Mouse (Mus musculus) Patski (cell line): Measurements from ENCODE around the gene G6pc3. TPM values are rescaled to one million over a fixed set of nuclear protein-coding genes. Genes with fewer than 3 reads are reported as not detected.

Experiments
- ATAC-seq: fragments of 100-300 bp; one replicate; pipeline ENCODE4 v1.8.0; 2021
- CTCF ChIA-PET: fragments of 350-600 bp; sonication (Branson Sonifier 250); formaldehyde crosslinking; loops from one replicate; lab custom pipeline; 2022; ENCODE audit warnings: inconsistent platforms; lab: Charles Lee
- POLR2A ChIA-PET: fragments of 350-600 bp; sonication (Branson Sonifier 250); formaldehyde crosslinking; loops from one replicate; lab custom pipeline; 2022; ENCODE audit warnings: antibody characterized with exemption, inconsistent platforms; lab: Charles Lee
- DNase-seq: peaks from one replicate; pipeline ENCODE4 v3.0.0-alpha.2; 2011; ENCODE audit warnings: low read depth, low spot score
- H3K27me3 ChIP-seq: fragments of 371-371 bp; one replicate; pipeline ENCODE4 v1.5.1; 2021
- CTCF ChIP-seq: fragments of 100-300 bp; IDR thresholded peaks from one replicate; pipeline ENCODE4 v1.5.1; 2021
- in situ Hi-C: fragments of 300-500 bp; cut with MboI; formaldehyde crosslinking; loops from 3 replicates; pipeline ENCODE4 v1.11.1; 2018; ENCODE audit warnings: low pct_unique_long_range_greater_than_20kb, mixed read lengths
- polyA plus RNA-seq: library from polyadenylated mRNA; unstranded; gene quantifications from one replicate; pipeline ENCODE4 v1.2.3, GENCODE M21; 2021

The G6pc3 gene
- polyA plus RNA-seq, 1 experiment from 2014 or later: 110 TPM

DNA sequence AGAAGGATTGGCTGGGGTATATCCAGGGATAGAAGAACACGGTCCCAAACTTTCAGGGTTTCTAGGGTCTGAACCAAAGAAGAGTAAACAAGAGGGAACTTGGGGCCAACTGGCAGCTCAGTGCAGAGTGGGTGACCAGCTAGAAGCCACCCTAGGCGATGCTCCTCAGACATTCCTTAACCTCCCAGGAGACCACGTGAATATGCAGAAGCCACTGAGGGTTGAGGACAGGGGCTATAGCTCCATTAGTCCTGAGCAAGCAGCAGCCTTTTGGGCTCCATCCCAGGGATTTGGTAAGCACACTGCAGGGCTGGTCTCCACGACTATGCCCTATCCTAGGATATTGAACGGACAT lies 27.4 kb downstream of the G6pc3 start:
- CTCF ChIA-PET: interaction anchor here (0.8 kb wide), 1 partner anchor 248 kb away, joined by 3 read pairs; no protein-coding TSS in a partner anchor
- DNase-seq (no peak), ATAC-seq (no peak)
- no peak for TF ChIP-seq CTCF
- POLR2A ChIA-PET: interaction anchor here (0.6 to 1.4 kb wide), 7 partner anchors 10 to 559 kb away, joined by 3 to 4 read pairs (median 3); partner anchors contain the start of gene Hdac5
- in situ Hi-C loops: no loop called here
- H3K27me3 ChIP-seq: no peaks in the 10 kb centered on the region

DNA sequence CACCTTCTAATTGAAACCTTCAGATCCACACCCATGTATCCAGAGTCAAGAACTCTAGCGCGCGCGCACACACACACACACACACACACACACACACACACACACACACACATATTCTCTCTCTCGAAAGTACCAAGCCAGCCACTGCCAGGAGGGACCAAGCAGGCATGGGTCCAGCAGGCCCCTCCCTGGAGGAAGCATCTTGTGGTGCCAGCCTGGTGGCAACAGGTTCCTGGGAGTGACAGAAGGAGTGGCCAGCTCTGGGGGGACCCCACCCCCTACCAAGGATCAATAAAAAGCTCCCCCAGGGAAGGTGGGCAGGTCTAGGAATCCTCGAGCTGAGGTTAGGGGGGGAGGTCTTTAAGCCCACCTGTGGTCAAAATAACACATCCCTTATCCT lies 28.0 kb downstream of the G6pc3 start:
- in situ Hi-C loops: no loop called here
- CTCF ChIA-PET: interaction anchor here (1.2 to 1.3 kb wide), 2 partner anchors 11 to 30 kb away, joined by 3 to 4 read pairs; no protein-coding TSS in a partner anchor
- ATAC-seq: no peak
- POLR2A ChIA-PET: interaction anchor here (0.6 to 1.4 kb wide), 8 partner anchors 10 to 560 kb away, joined by 3 to 5 read pairs (median 4); partner anchors contain the start of gene Hdac5
- no peak for DNase-seq
- no peak for TF ChIP-seq CTCF
- no peaks in the 10 kb centered on the region for H3K27me3 ChIP-seq

DNA sequence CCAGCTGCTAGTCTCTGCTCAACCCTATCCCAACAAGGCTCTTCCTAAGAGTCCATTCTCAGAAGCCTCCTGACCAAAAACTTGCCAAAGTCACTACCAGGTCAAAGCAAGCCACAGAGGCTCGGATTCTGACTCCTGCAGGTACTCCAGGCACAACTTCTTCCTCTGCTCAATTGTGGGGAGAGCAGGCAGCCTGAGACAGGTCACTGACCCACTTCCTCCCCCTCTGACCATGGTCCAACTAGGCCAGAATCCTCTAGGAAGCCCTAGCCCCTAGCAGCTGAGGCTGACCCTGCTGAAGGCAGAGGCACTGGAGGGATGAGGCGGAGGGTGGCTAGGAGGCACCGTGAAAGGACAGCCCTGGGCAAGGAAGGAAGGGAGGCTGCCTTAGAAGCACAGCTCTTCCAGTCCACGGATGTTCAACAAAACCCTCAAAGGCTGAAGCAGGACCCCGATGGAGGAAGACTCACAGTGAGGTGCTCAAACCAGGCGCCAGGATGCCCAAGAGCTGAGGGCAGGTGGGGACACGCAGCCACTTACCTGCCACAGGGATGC lies 28.5 kb downstream of the G6pc3 start:
- ATAC-seq (no peak), DNase-seq (no peak)
- in situ Hi-C loops: no loop called here
- no peak for TF ChIP-seq CTCF
- H3K27me3 ChIP-seq: no peaks in the 10 kb centered on the region
- ChIA-PET POLR2A (interaction anchor here (0.9 to 1.1 kb wide), 2 partner anchors 28 to 407 kb away, joined by 3 to 5 read pairs; no protein-coding TSS in a partner anchor), CTCF (interaction anchor here (1.2 to 1.3 kb wide), 2 partner anchors 10 to 29 kb away, joined by 3 to 4 read pairs; no protein-coding TSS in a partner anchor)

DNA sequence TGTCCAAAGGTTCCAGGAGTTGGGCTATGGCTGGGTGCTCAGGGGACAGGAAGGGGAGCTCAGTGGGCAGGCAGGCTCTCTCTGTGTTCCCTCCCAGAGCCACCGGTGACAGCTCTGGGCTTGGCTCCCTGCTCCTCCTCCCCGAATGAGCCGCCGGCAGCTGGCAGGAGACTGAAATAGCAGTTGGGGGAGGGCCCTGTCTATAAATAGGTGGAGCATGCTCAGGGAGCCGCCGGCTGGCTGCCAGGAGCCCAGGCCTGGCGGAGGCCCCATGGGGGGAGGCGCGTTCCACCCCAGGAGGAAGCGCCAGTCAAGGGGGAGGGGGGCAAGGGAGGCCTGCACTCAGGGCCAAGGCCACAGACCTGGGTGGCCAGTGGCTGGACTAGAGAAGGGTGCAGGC lies 29.4 kb downstream of the G6pc3 start:
- TF ChIP-seq CTCF: no peak
- ChIA-PET CTCF (interaction anchor here (1.2 to 1.3 kb wide), 2 partner anchors 9 to 28 kb away, joined by 3 to 4 read pairs; no protein-coding TSS in a partner anchor), POLR2A (interaction anchor here (1.1 kb wide), 1 partner anchor 406 kb away, joined by 5 read pairs; no protein-coding TSS in a partner anchor)
- in situ Hi-C loops: no loop called here
- no peaks in the 10 kb centered on the region for H3K27me3 ChIP-seq
- ATAC-seq (peak; percentile 67), DNase-seq (peak; percentile 80)

- POLR2A ChIA-PET: no interaction called here
- ATAC-seq: no peak
- DNase-seq: no peak
- TF ChIP-seq CTCF: no peak
- H3K27me3 ChIP-seq: no peaks in the 10 kb centered on the region
- in situ Hi-C loops: no loop called here
- CTCF ChIA-PET: no interaction called here
These were observed 30.0 kb downstream of the G6pc3 start for GRCm38 (mm10) chr11:102219247-102219993.

- DNase-seq (no peak), ATAC-seq (no peak)
- no peaks in the 10 kb centered on the region for H3K27me3 ChIP-seq
- ChIA-PET CTCF (no interaction called here), POLR2A (interaction anchor here (1.1 kb wide), 1 partner anchor 9 kb away, joined by 3 read pairs; no protein-coding TSS in a partner anchor)
- TF ChIP-seq CTCF: no peak
- in situ Hi-C loops: no loop called here
These were observed 30.6 kb downstream of the G6pc3 start for GRCm38 (mm10) chr11:102219994-102220346.

- ATAC-seq: no peak
- H3K27me3 ChIP-seq: no peaks in the 10 kb centered on the region
- no peak for TF ChIP-seq CTCF
- in situ Hi-C loops: no loop called here
- CTCF ChIA-PET: no interaction called here
- DNase-seq: no peak
- POLR2A ChIA-PET: interaction anchor here (1.1 kb wide), 1 partner anchor 10 kb away, joined by 3 read pairs; no protein-coding TSS in a partner anchor
These were observed 31.0 kb downstream of the G6pc3 start for GRCm38 (mm10) chr11:102220451-102220850.

- POLR2A ChIA-PET: interaction anchor here (1.1 kb wide), 1 partner anchor 11 kb away, joined by 3 read pairs; no protein-coding TSS in a partner anchor
- in situ Hi-C loops: no loop called here
These were observed 32.0 kb downstream of the G6pc3 start for GRCm38 (mm10) chr11:102221243-102221953.

GRCm38 (mm10) chr11:102221954-102222351 lies 32.5 kb downstream of the G6pc3 start:
- no peak for TF ChIP-seq CTCF
- DNase-seq (no peak), ATAC-seq (no peak)
- H3K27me3 ChIP-seq: no peaks in the 10 kb centered on the region
- ChIA-PET POLR2A (no interaction called here), CTCF (no interaction called here)
- in situ Hi-C loops: no loop called here

More at GRCm38 (mm10) chr11:102221243-102221953, 32.0 kb downstream of the G6pc3 start:
- TF ChIP-seq CTCF: no peak
- DNase-seq: no peak
- no peaks in the 10 kb centered on the region for H3K27me3 ChIP-seq
- ATAC-seq: no peak
- CTCF ChIA-PET: no interaction called here

DNA sequence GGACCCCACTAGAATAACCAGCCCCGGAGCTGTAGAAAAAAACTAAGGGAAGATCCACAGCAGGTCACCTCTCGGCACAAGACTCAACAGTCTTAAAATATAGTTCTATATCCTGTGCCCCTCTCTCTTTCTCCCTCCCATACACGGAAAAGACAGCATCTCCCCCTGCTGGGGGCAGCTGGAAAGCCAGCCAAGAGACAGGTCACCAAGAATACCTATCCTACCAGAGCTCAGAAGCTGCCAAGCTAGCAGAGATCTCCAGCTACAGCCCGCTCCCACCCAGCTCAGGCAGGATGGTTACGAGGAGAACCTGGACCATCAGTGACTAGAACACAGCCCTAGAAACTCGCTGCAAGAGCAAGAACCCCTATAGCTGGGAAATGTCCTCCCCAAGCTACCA lies 33.7 kb downstream of the G6pc3 start:
- no peak for DNase-seq
- no peak for ATAC-seq
- in situ Hi-C loops: no loop called here
- H3K27me3 ChIP-seq: no peaks in the 10 kb centered on the region
- TF ChIP-seq CTCF: no peak
- CTCF ChIA-PET: interaction anchor here (0.8 to 1.5 kb wide), 8 partner anchors 9 to 61 kb away, joined by 3 to 8 read pairs (median 3); partner anchors contain the start of gene Tmub2
- POLR2A ChIA-PET: interaction anchor here (1.4 kb wide), 1 partner anchor 67 kb away, joined by 4 read pairs; the partner anchor contains the start of gene Tmem101
